Mouse (Mus musculus) ES-E14 (cell line): ENCODE measurements around the gene Slf2.

Experiments
- CHD2 ChIP-seq: IDR thresholded peaks from 2 replicates; pipeline ENCODE4 v1.6.1; 2014; ENCODE audit warnings: mild to moderate bottlenecking, low read depth, low read length, inconsistent platforms
- MAFK ChIP-seq: IDR thresholded peaks from 2 replicates; pipeline ENCODE4 v1.6.1; 2014; ENCODE audit warnings: mild to moderate bottlenecking, low read depth, low read length, inconsistent platforms; ENCODE audit not compliant: insufficient read depth
- ZC3H11A ChIP-seq: IDR thresholded peaks from 2 replicates; pipeline ENCODE4 v1.6.1; 2012; ENCODE audit warnings: low read depth, mild to moderate bottlenecking, inconsistent platforms, low read length, borderline replicate concordance

DNA sequence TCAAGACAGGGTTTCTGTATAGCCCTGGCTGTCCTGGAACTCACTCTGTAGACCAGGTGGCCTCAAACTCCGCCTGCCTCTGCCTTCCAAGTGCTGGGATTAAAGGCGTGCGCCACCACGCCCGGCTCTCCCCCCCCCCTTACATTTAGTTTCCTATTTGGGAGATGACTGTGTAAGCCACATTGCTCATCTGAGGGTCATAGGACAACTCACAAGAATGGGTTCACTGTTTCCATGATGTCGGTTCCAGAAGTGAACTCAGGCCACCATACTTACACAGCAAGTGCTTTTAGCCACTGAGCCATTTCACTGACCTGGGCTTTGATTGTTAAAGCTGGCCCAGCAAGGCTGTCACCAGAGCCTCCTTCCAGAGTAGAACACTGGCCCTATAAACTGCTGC is 46.2 kb downstream of the Slf2 start:
- TF ChIP-seq ZC3H11A (no peak), MAFK (no peak), CHD2 (no peak)
